Mouse (Mus musculus): ENCODE results near the gene Calml4.

- TF ChIP-seq CTCF (IDR thresholded peaks at IDR 0.05; ENCODE audit: low read depth) (no peak), EP300 (IDR thresholded peaks at IDR 0.05; ENCODE audit: low read depth) (no peak)
Observed at GRCm38 (mm10) chr9:62858266-62859019, 563 bp downstream of the Calml4 start.
